Mouse (Mus musculus): ENCODE measurements around the gene Chrna4. TPM values are rescaled to one million over a fixed set of nuclear protein-coding genes. Genes with fewer than 3 reads are reported as not detected.

Chrna4 gene
- polyA plus RNA-seq, 1 experiment from 2014 or later = 3.4 TPM

- Histone ChIP-seq H3K36me3 (no peaks in the 10 kb centered on the region), H3K9ac (no peak overlapping the region), H3K27me3 (no peaks in the 10 kb centered on the region), H3K4me3 (replicated peaks) (no peak overlapping the region), H3K4me2 (replicated peaks) (no peak overlapping the region), H3K4me1 (peaks cover 7% of the 10 kb centered on the region; the same call in 1 of the 2 replicates), H3K27ac (replicated peaks) (no peak overlapping the region), H3K9me3 (replicated peaks) (no peaks in the 10 kb centered on the region)
- whole genome bisulfite sequencing = 78% methylated on average over 4 of the region's 4 CpGs
- ATAC-seq (ENCODE audit: insufficient number of reproducible peaks, low FRiP score, low TSS enrichment, low read depth) = no peak
Observed at GRCm38 (mm10) chr2:180990347-180990746, 53.0 kb downstream of the Chrna4 start.

GRCm38 (mm10) chr2:180988948-180989347 lies 54.4 kb downstream of the Chrna4 start:
- Histone ChIP-seq H3K36me3 (0 out of 2 replicates have a peak, but pooled peaks cover under 1% of the 10 kb centered on the region), H3K9me3 (replicated peaks) (no peaks in the 10 kb centered on the region), H3K9ac (no peak overlapping the region), H3K4me2 (replicated peaks) (no peak overlapping the region), H3K27me3 (no peaks in the 10 kb centered on the region), H3K4me1 (peaks cover 7% of the 10 kb centered on the region; the same call in 1 of the 2 replicates), H3K27ac (replicated peaks) (no peak overlapping the region), H3K4me3 (replicated peaks) (no peak overlapping the region)
- no peak for ATAC-seq (ENCODE audit: insufficient number of reproducible peaks, low FRiP score, low TSS enrichment, low read depth)
- WGBS = 78% methylated on average over 1 of the region's 1 CpGs

GRCm38 (mm10) chr2:180988347-180988913 lies 54.9 kb downstream of the Chrna4 start:
- ATAC-seq (ENCODE audit: insufficient number of reproducible peaks, low FRiP score, low TSS enrichment, low read depth) = no peak
- H3K27me3 ChIP-seq = no peaks in the 10 kb centered on the region
- no peak overlapping the region for H3K4me3 ChIP-seq (replicated peaks)
- 0 out of 2 replicates have a peak, but pooled peaks cover 3% of the 10 kb centered on the region for H3K36me3 ChIP-seq
- WGBS = 55% methylated on average over 3 of the region's 3 CpGs
- peaks cover 7% of the 10 kb centered on the region; the same call in 1 of the 2 replicates for H3K4me1 ChIP-seq
- no peak overlapping the region for H3K9ac ChIP-seq
- no peak overlapping the region for H3K4me2 ChIP-seq (replicated peaks)
- H3K9me3 ChIP-seq (replicated peaks) = no peaks in the 10 kb centered on the region
- H3K27ac ChIP-seq (replicated peaks) = no peak overlapping the region

GRCm38 (mm10) chr2:180987432-180988030 lies 55.8 kb downstream of the Chrna4 start:
- H3K4me2 ChIP-seq (replicated peaks) = no peak overlapping the region
- ATAC-seq (ENCODE audit: insufficient number of reproducible peaks, low FRiP score, low TSS enrichment, low read depth) = peak; percentile 31; the same call in 1 of the 2 replicates
- no peaks in the 10 kb centered on the region for H3K9me3 ChIP-seq (replicated peaks)
- H3K4me1 ChIP-seq = peaks cover 7% of the 10 kb centered on the region; the same call in 1 of the 2 replicates
- no peak overlapping the region for H3K9ac ChIP-seq
- H3K27me3 ChIP-seq = no peaks in the 10 kb centered on the region
- H3K36me3 ChIP-seq = 0 out of 2 replicates have a peak, but pooled peaks cover 10% of the 10 kb centered on the region
- no peak overlapping the region for H3K4me3 ChIP-seq (replicated peaks)
- no peak overlapping the region for H3K27ac ChIP-seq (replicated peaks)
- WGBS = 44% methylated on average over 5 of the region's 5 CpGs

- H3K4me1 ChIP-seq = peaks cover 7% of the 10 kb centered on the region; the same call in 1 of the 2 replicates
- no peaks in the 10 kb centered on the region for H3K27me3 ChIP-seq
- H3K9me3 ChIP-seq (replicated peaks) = no peaks in the 10 kb centered on the region
- 52% methylated on average over 1 of the region's 1 CpGs for WGBS
- H3K36me3 ChIP-seq = peaks cover 16% of the 10 kb centered on the region
- H3K9ac ChIP-seq = no peak overlapping the region
- ATAC-seq (ENCODE audit: insufficient number of reproducible peaks, low FRiP score, low TSS enrichment, low read depth) = no peak
- H3K4me3 ChIP-seq (replicated peaks) = no peak overlapping the region
- no peak overlapping the region; the same call in 1 of the 2 replicates for H3K27ac ChIP-seq (replicated peaks)
- H3K4me2 ChIP-seq (replicated peaks) = no peak overlapping the region
Observed at GRCm38 (mm10) chr2:180987001-180987400, 56.3 kb downstream of the Chrna4 start.

- Histone ChIP-seq H3K27me3 (no peaks in the 10 kb centered on the region), H3K9ac (no peak within 1 kb of the TSS), H3K4me2 (replicated peaks) (no peak within 1 kb of the TSS), H3K27ac (replicated peaks) (no peak within 1 kb of the TSS; the same call in 1 of the 2 replicates), H3K36me3 (peaks cover 21% of the 10 kb centered on the region), H3K9me3 (replicated peaks) (no peaks in the 10 kb centered on the region), H3K4me3 (replicated peaks) (no peak within 1 kb of the TSS), H3K4me1 (peaks cover 7% of the 10 kb centered on the region; the same call in 1 of the 2 replicates)
- WGBS = 55% methylated on average over 2 of the region's 2 CpGs
- ATAC-seq (ENCODE audit: insufficient number of reproducible peaks, low FRiP score, low TSS enrichment, low read depth) = no peak
Observed at GRCm38 (mm10) chr2:180986449-180986848, 56.9 kb downstream of the Chrna4 start, which contains the start of gene Col20a1. Gene Col20a1 (plus strand): TSS chr2:180986535.

GRCm38 (mm10) chr2:180985635-180986034 lies 57.7 kb downstream of the Chrna4 start:
- peaks cover 29% of the 10 kb centered on the region for H3K36me3 ChIP-seq
- peaks cover 7% of the 10 kb centered on the region; the same call in 1 of the 2 replicates for H3K4me1 ChIP-seq
- ATAC-seq (ENCODE audit: insufficient number of reproducible peaks, low FRiP score, low TSS enrichment, low read depth) = no peak
- H3K27me3 ChIP-seq = no peaks in the 10 kb centered on the region
- H3K9me3 ChIP-seq (replicated peaks) = no peaks in the 10 kb centered on the region
- 78% methylated on average over 2 of the region's 2 CpGs for WGBS
- no peak overlapping the region for H3K9ac ChIP-seq
- no peak overlapping the region for H3K4me3 ChIP-seq (replicated peaks)
- H3K27ac ChIP-seq (replicated peaks) = no peak overlapping the region
- H3K4me2 ChIP-seq (replicated peaks) = no peak overlapping the region

- Histone ChIP-seq H3K27ac (replicated peaks) (no peak overlapping the region), H3K4me3 (replicated peaks) (no peak overlapping the region), H3K4me1 (no peaks in the 10 kb centered on the region), H3K9me3 (replicated peaks) (no peaks in the 10 kb centered on the region), H3K36me3 (peaks cover 73% of the 10 kb centered on the region), H3K4me2 (replicated peaks) (no peak overlapping the region), H3K27me3 (no peaks in the 10 kb centered on the region), H3K9ac (no peak overlapping the region)
- WGBS = 80% methylated on average over 6 of the region's 6 CpGs
- no peak for ATAC-seq (ENCODE audit: insufficient number of reproducible peaks, low FRiP score, low TSS enrichment, low read depth)
Observed at GRCm38 (mm10) chr2:180981133-180981532, 62.2 kb downstream of the Chrna4 start.

Other genes with a start within 250 kb of the Chrna4 start
- gene Ythdf1, start 122.6 kb downstream of the Chrna4 start, polyA plus RNA-seq (2015; fragmentation: Nextera tagmentation; extraction: Ambion mirVana) = 57.9 and 59.7 TPM in 2 replicates
- gene Birc7, start 114.5 kb downstream of the Chrna4 start, polyA plus RNA-seq (2015; fragmentation: Nextera tagmentation; extraction: Ambion mirVana) = not detected in 2 replicates
- 12.9 and 17.6 TPM in 2 replicates for gene Nkain4, start 88.8 kb downstream of the Chrna4 start, polyA plus RNA-seq (2015; fragmentation: Nextera tagmentation; extraction: Ambion mirVana)
- gene Arfgap1, start 76.3 kb downstream of the Chrna4 start, polyA plus RNA-seq (2015; fragmentation: Nextera tagmentation; extraction: Ambion mirVana) = 135 and 144 TPM in 2 replicates
- gene Col20a1, start 57.0 kb downstream of the Chrna4 start, polyA plus RNA-seq (2015; fragmentation: Nextera tagmentation; extraction: Ambion mirVana) = 3.3 and 3.5 TPM in 2 replicates
- gene Kcnq2, start 91.8 kb upstream of the Chrna4 start, polyA plus RNA-seq (2015; fragmentation: Nextera tagmentation; extraction: Ambion mirVana) = 0.39 and 0.42 TPM in 2 replicates
- 0.21 and 0.25 TPM in 2 replicates for gene Eef1a2, start 113.5 kb upstream of the Chrna4 start, polyA plus RNA-seq (2015; fragmentation: Nextera tagmentation; extraction: Ambion mirVana)
- 268 and 282 TPM in 2 replicates for gene Ppdpf, start 143.7 kb upstream of the Chrna4 start, polyA plus RNA-seq (2015; fragmentation: Nextera tagmentation; extraction: Ambion mirVana)
- 1.5 and 1.6 TPM in 2 replicates for gene Ptk6, start 159.2 kb upstream of the Chrna4 start, polyA plus RNA-seq (2015; fragmentation: Nextera tagmentation; extraction: Ambion mirVana)
- 0.64 and 0.76 TPM in 2 replicates for gene Srms, start 169.6 kb upstream of the Chrna4 start, polyA plus RNA-seq (2015; fragmentation: Nextera tagmentation; extraction: Ambion mirVana)
- gene Fndc11, start 176.5 kb upstream of the Chrna4 start, polyA plus RNA-seq (2015; fragmentation: Nextera tagmentation; extraction: Ambion mirVana) = 0.20 and 0.23 TPM in 2 replicates
- gene Helz2, start 198.5 kb upstream of the Chrna4 start, polyA plus RNA-seq (2015; fragmentation: Nextera tagmentation; extraction: Ambion mirVana) = 0.99 and 1.1 TPM in 2 replicates
- gene Gmeb2, start 244.5 kb upstream of the Chrna4 start, polyA plus RNA-seq (2015; fragmentation: Nextera tagmentation; extraction: Ambion mirVana) = 14.7 and 14.8 TPM in 2 replicates

Measured in embryonic facial prominence, embryonic 15.5 days (tissue).